Mouse (Mus musculus) liver, postnatal 0 days (tissue): Measurements from ENCODE around the gene Cenps. TPM values are rescaled to one million over a fixed set of nuclear protein-coding genes. Genes with fewer than 3 reads are reported as not detected.

Experiments
- ATAC-seq: fragments of 200-750 bp; cut with Nextera tagmentation; 2 replicates; pipeline ENCODE4 v1.8.0; 2017; ENCODE audit warnings: mild to moderate bottlenecking, moderate library complexity
- DNase-seq: peaks from one replicate; pipeline ENCODE4 v3.0.0-alpha.2; 2016
- H3K27ac ChIP-seq: fragments of 300-500 bp; sonication (generic); 2 replicates; pipeline ENCODE4 v1.5.1; 2014; ENCODE audit warnings: antibody characterized with exemption, moderate library complexity, mild to moderate bottlenecking, low read depth
- H3K27me3 ChIP-seq: fragments of 300-500 bp; sonication (generic); 2 replicates; pipeline ENCODE4 v1.6.1; 2014; ENCODE audit warnings: low read length, control low read depth, mixed read lengths; ENCODE audit not compliant: insufficient read depth
- H3K36me3 ChIP-seq: fragments of 300-500 bp; sonication (generic); replicated peaks from 2 replicates; pipeline ENCODE4 v1.6.1; 2014; ENCODE audit warnings: mild to moderate bottlenecking, control low read depth, low read length, moderate library complexity, mixed read lengths; ENCODE audit not compliant: insufficient read depth
- H3K4me1 ChIP-seq: fragments of 300-500 bp; sonication (generic); 2 replicates; pipeline ENCODE4 v1.6.1; 2014; ENCODE audit warnings: antibody characterized with exemption, mild to moderate bottlenecking, control low read depth; ENCODE audit not compliant: insufficient read depth
- H3K4me2 ChIP-seq: fragments of 300-500 bp; sonication (generic); 2 replicates; pipeline ENCODE4 v1.6.1; 2014; ENCODE audit warnings: low read depth, mild to moderate bottlenecking, low read length, moderate library complexity, mixed read lengths
- H3K4me3 ChIP-seq: fragments of 300-500 bp; sonication (generic); 2 replicates; pipeline ENCODE4 v1.5.1; 2014; ENCODE audit warnings: low read depth, low read length
- H3K9ac ChIP-seq: fragments of 300-500 bp; sonication (generic); replicated peaks from 2 replicates; pipeline ENCODE4 v1.6.1; 2014; ENCODE audit warnings: mild to moderate bottlenecking, moderate library complexity
- H3K9me3 ChIP-seq: fragments of 300-500 bp; sonication (generic); 2 replicates; pipeline ENCODE4 v1.6.1; 2016; ENCODE audit warnings: mild to moderate bottlenecking, control low read depth, low read length, mixed read lengths
- CTCF ChIP-seq: sonication (generic); IDR thresholded peaks from 2 replicates; pipeline ENCODE4 v1.5.1; 2016; ENCODE audit warnings: antibody characterized with exemption, low read depth
- EP300 ChIP-seq: IDR thresholded peaks from 2 replicates; pipeline ENCODE4 v1.6.1; 2016; ENCODE audit warnings: antibody characterized with exemption, low read depth, mild to moderate bottlenecking
- WGBS: fragments of 180-500 bp; shearing (Covaris S2); extraction: QIAGEN DNeasy Blood & Tissue Kit; methylation state at CpG from one replicate; pipeline ENCODE4 v1.1.7; 2014; ENCODE audit not compliant: insufficient replicate concordance; 5-methylcytosine and 5-hydroxymethylcytosine counted together
- polyA plus RNA-seq: library from polyadenylated mRNA; unstranded; fragments of >200 nt; fragmentation: Nextera tagmentation; extraction: Ambion mirVana; gene quantifications from 2 replicates; pipeline ENCODE4 v1.2.1, GENCODE M21; 2015

Cenps gene
- polyA plus RNA-seq, 1 experiment from 2014 or later: 8.4 TPM

- H3K27ac ChIP-seq: no peak overlapping the region
- no peak overlapping the region for H3K4me3 ChIP-seq
- 80% methylated on average over 4 of the region's 4 CpGs for WGBS
- H3K27me3 ChIP-seq: no peaks in the 10 kb centered on the region
- ATAC-seq (no peak), DNase-seq (no peak)
- H3K36me3 ChIP-seq: no peaks in the 10 kb centered on the region
- H3K4me2 ChIP-seq: no peak overlapping the region
- no peaks in the 10 kb centered on the region for H3K9me3 ChIP-seq
- no peak overlapping the region for H3K9ac ChIP-seq
- TF ChIP-seq CTCF (no peak), EP300 (no peak)
- H3K4me1 ChIP-seq: peaks cover 16% of the 10 kb centered on the region
Observed at GRCm38 (mm10) chr4:149145151-149145550, 7.7 kb upstream of the Cenps start.

DNA sequence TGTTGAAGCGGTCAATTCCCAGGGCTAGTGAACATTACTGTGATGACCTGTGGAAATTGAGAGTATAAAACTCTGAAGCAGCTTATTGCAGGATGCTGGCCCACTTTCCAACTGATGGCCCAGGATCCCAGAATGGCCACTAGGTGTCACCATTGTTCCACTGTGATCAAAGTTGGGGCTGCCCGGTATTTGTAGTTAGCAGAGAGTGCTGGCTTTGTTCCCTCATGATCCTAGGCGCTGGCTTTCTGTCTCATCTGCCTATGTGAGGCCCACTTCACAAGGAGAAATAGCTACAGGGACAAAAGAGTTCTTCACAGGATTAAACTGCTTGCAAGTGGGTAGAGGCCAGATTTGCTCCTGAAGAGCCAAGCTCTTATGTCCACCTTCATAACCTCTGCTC lies 7.0 kb upstream of the Cenps start:
- Histone ChIP-seq H3K9me3 (no peaks in the 10 kb centered on the region), H3K27me3 (no peaks in the 10 kb centered on the region), H3K27ac (no peak overlapping the region), H3K4me2 (no peak overlapping the region), H3K4me1 (peaks cover 16% of the 10 kb centered on the region), H3K9ac (no peak overlapping the region), H3K36me3 (no peaks in the 10 kb centered on the region), H3K4me3 (no peak overlapping the region)
- peak; percentile 85 for DNase-seq
- 4% methylated on average over 3 of the region's 3 CpGs for WGBS
- peak; percentile 72 for ATAC-seq
- TF ChIP-seq CTCF (peak; percentile 98), EP300 (no peak)

GRCm38 (mm10) chr4:149143594-149143993 lies 6.2 kb upstream of the Cenps start:
- H3K9me3 ChIP-seq: no peaks in the 10 kb centered on the region
- peaks cover 16% of the 10 kb centered on the region for H3K4me1 ChIP-seq
- H3K9ac ChIP-seq: no peak overlapping the region
- H3K36me3 ChIP-seq: no peaks in the 10 kb centered on the region
- TF ChIP-seq CTCF: no peak
- no peak for TF ChIP-seq EP300
- WGBS: 21% methylated on average over 4 of the region's 4 CpGs
- H3K27ac ChIP-seq: no peak overlapping the region
- DNase-seq: no peak
- H3K27me3 ChIP-seq: no peaks in the 10 kb centered on the region
- ATAC-seq: no peak
- H3K4me2 ChIP-seq: no peak overlapping the region
- no peak overlapping the region for H3K4me3 ChIP-seq

GRCm38 (mm10) chr4:149138515-149138914 lies 1.1 kb upstream of the Cenps start:
- no peaks in the 10 kb centered on the region for H3K9me3 ChIP-seq
- TF ChIP-seq CTCF: no peak
- TF ChIP-seq EP300: no peak
- peaks cover 8% of the 10 kb centered on the region for H3K4me1 ChIP-seq
- H3K27ac ChIP-seq: no peak overlapping the region
- no peak overlapping the region for H3K9ac ChIP-seq
- ATAC-seq (no peak), DNase-seq (no peak)
- no peaks in the 10 kb centered on the region for H3K27me3 ChIP-seq
- H3K36me3 ChIP-seq: no peaks in the 10 kb centered on the region
- no peak overlapping the region for H3K4me2 ChIP-seq
- no peak overlapping the region for H3K4me3 ChIP-seq
- 84% methylated on average over 8 of the region's 8 CpGs for WGBS

DNA sequence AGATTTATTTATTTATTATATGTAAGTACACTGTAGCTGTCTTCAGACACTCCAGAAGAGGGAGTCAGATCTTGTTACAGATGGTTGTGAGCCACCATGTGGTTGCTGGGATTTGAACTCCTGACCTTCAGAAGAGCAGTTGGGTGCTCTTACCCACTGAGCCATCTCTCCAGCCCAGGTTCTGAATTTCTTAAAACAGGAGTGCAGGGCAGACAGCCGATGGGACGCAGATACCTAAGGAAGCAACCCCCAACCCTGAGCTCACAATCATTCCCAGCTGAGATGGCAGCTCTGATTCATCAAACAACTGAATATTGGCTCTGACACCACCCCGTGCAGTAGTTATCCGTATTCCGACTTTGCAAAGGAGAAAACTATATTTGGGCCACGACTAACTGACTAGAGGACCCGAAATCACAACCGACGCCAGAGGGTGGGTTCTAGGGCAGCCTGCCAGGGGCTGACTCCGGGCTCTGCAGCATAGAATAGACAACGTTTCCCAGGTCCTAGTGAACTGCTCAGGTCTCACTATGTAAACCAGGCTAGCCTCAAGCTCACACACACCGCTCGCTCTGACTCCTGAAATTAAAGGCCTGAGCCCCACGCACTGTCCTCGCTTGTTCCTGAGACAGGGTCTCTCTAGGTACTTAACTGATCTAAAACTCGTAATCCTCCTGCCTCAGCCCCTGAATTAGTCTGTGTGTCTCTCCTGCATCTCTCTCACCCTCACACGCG lies 1.1 kb downstream of the Cenps start:
- H3K9ac ChIP-seq: peak overlapping the region; percentile 74
- 0 out of 2 replicates have a peak overlapping the region, but pooled peaks have one; percentile 67 for H3K27ac ChIP-seq
- H3K27me3 ChIP-seq: no peaks in the 10 kb centered on the region
- no peaks in the 10 kb centered on the region for H3K36me3 ChIP-seq
- H3K4me3 ChIP-seq: peak overlapping the region; percentile 79
- TF ChIP-seq CTCF (no peak), EP300 (no peak)
- no peaks in the 10 kb centered on the region for H3K9me3 ChIP-seq
- peaks cover 8% of the 10 kb centered on the region for H3K4me1 ChIP-seq
- 72% methylated on average over 18 of the region's 18 CpGs for WGBS
- DNase-seq (no peak), ATAC-seq (no peak)
- peak overlapping the region; percentile 86 for H3K4me2 ChIP-seq

GRCm38 (mm10) chr4:149133395-149133794 lies 4.0 kb downstream of the Cenps start:
- H3K36me3 ChIP-seq: 0 out of 2 replicates have a peak, but pooled peaks cover 2% of the 10 kb centered on the region
- 79% methylated on average over 5 of the region's 5 CpGs for WGBS
- H3K4me2 ChIP-seq: no peak overlapping the region
- no peak overlapping the region for H3K9ac ChIP-seq
- H3K4me1 ChIP-seq: peaks cover 8% of the 10 kb centered on the region
- peak overlapping the region; percentile 39 for H3K27ac ChIP-seq
- TF ChIP-seq CTCF (no peak), EP300 (no peak)
- no peaks in the 10 kb centered on the region for H3K9me3 ChIP-seq
- ATAC-seq (no peak), DNase-seq (no peak)
- H3K4me3 ChIP-seq: no peak overlapping the region
- no peaks in the 10 kb centered on the region for H3K27me3 ChIP-seq
